Mouse (Mus musculus) retina, adult 2 months (tissue): ENCODE measurements around the gene Kank1.

Experiments
- DNase-seq: peaks from one replicate; pipeline ENCODE4 v3.0.0-alpha.2; 2012; ENCODE audit warnings: low read depth, low spot score

Kank1 gene

DNA sequence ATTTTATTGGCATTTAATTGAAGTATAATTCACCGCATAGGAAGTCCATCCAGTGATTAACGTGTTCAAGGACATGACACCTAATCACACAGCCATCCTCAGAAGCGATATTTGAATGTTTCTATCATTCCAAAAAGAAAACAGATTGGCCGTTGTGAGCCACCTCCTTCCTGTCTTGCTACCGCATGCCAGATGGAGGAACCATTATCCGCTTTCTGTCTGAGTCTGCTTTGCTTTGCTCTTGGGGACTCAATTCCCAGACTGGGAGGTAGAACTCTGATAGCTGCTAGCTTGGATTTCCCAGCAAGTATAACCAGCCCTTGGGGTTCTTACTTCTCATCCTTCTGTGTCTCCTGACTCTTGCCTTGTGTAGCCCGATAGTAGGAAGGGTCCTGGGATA is 125.2 kb downstream of the Kank1 start:
- no peak for DNase-seq

DNA sequence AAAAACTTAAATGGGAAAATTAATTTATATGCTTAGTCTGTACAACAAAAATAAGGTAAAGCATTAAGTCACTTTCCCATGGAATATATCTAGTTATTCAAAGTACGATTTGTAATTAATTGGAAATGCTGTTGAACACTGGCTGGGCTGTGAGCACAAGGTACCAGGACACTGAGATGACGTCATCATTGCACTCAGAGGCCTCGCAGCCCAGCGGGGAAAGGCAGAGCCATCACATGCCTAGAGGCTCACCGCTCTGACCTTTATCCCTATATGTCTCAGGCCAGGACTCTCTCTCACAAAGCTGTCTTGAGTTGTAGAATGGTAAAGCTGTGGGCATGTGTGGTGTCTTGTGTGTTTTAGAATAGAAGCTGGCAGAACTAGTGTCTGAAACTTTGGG is 128.9 kb downstream of the Kank1 start:
- no peak for DNase-seq

GRCm38 (mm10) chr19:25366620-25367019 is 129.8 kb downstream of the Kank1 start:
- no peak for DNase-seq

DNA sequence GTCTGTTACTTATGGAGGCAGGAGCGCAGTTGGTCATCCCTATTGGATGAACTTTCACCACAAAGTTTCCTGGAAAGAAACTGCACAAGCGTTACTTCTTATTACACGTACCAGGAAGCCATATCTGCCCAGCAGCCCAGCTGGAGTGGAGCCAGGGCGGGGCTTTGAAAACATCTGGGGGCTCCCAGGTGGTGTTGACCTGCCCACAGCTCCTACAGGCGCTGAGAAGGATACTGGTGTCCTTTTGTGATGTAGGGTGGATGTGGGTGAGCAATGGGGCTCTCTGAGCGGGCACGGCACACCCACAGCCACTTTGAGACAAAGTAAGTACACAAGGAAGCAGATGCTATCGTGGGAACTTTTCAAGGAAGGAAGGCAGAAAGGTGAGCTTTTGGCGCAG is 133.7 kb downstream of the Kank1 start:
- DNase-seq: no peak

DNA sequence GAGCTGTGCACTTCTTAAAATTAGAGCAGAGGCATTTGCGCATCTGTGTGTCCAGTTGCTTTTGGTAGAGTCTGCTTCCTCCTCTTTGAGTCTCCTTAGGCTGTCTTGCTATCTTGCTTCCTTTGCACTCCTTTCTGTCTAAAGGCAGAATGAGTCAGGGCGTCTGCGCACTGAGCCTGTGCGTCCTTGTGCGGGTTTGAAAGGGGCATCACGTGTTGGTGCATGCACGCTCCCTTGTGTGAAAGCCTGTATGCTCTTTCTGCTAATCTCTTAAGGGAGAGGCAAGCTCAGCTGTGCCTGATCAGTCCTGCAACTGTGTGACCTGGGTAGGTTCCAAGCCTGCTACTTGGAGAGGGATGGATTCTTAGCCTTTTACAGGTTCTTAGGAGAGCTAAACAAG is 136.0 kb downstream of the Kank1 start:
- DNase-seq: no peak

GRCm38 (mm10) chr19:25373594-25373993 is 136.8 kb downstream of the Kank1 start:
- DNase-seq: no peak

DNA sequence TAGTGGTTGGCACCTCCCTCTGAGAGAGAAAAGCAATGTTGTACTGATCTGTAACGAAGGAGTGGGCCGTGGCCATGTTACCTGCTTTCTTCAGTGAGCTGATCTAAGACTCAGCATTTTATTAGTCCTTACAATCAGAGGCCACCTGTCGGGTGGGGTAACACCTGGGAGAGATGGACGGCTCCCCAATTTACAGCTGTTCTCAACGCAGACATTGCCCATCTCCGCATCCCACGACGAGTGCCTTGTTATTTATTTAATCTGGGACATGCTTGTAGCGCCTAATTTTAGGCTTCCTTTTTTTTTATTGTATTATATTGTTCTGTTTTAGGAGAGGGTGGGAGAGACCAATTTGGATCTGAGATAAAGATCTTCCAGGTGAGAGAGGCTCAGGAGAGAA is 137.4 kb downstream of the Kank1 start:
- no peak for DNase-seq

DNA sequence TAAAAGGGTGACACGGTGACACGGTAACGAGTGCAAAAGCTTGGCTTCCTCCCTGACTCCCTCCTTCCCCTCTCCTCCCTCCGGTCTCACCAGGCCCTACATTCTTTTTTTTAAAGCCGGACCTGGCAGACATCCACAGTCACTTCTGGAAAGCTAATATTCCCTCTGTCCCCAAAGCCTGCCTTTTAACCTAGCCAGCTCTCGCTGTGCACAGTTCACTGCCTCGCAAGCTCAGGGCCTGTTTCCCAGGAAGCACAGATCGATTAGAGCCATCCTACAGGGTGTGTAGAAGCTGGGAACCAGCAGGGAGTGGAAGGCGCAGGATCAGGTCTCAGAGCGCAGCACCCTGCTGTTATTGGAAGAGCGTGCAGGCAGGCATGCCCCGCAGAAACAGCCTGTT is 138.2 kb downstream of the Kank1 start:
- no peak for DNase-seq

DNA sequence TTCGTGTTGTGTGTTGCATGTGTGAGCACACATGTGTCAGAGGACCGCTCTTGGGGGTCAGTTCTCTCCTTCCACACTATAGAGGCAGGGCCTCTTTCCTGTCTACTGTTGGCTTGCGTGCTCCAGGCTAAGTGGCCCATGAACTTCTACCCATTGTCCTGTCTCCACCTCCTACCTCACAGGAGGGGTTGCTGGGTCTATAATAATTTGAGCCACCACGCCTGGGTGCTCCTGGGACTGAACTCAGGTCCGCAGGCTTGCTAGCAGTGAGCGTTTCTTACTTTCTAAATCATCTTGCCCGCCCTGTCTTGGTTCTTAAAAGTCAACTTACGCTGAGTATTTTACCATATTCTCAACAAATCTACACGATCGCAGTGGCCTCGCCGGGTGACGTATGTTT is 140.1 kb downstream of the Kank1 start:
- DNase-seq: no peak

GRCm38 (mm10) chr19:25380675-25381074 is 143.9 kb downstream of the Kank1 start:
- no peak for DNase-seq

DNA sequence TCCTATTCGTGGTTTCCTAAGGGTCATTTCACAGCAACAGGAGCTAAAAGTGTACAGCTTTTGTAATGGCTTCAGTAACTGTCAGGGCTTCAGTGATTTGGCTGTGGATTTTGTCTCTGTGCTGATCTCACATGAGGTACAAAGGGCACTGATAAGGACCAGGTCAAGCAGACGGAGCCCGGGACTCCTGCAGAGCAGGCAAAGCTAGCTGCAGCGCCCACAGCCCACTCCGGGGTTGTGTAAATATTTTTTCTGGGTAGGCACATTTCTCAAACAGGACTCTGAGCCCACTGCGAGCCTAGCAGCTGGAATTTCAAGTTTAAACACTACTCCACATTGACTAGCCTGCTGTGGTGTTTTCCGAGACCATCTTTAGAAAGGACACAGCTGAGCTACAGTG is 145.2 kb downstream of the Kank1 start:
- DNase-seq: no peak

DNA sequence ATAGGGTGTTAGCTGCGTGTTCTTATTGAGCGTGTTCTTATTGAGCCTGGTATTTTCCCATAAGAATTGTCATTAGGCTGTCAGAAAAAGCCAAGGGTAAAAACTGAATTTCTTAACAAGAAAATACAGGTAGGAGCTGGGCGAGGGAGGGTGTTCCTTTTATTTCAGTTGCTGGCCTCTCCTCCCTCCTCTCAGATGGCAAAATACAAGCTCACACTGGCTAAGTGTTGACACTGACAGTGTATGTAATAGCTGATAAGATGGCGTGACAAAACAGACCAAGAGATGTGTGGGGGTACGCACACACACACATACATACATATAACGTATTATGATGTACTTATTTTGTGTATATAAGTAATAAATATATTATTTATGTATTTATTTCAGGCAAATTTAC is 145.7 kb downstream of the Kank1 start:
- no peak for DNase-seq

DNA sequence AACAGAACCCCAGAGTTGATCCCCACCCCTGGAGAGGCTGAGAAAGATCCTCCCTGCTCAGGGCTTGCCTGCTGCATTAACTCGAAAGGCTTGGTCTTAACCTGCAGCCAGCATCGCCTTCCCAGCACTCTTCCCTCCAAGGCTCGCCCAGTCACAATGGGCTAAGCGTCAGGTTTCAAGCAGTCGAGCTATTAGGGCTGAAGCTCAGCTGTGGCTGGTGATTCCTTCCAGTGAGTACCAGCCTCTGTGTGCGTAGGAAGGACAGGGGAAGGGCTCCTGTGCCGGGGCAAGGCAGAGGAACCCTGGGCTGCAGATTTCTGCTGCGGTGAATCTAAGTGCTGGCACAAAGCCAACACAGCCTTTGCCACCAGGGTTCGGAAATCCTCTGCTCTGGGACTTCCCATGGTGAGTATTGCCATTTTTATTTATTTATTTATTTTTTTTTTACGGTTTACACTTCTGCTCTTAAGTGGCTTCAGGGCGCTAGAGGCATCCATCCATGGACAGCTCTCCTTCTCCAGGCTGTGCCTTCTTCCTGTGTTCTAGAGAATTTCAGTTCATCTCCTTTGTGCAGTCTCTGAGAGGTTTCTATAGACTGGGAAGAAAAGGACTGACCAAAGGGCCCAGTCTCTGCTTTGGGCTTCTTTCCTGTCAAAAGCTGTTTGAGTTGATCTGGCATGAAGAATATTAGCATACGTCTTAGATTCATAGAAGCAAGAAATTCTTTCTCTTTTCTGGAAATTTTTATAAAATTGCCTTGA is 146.8 kb downstream of the Kank1 start:
- DNase-seq: no peak

DNA sequence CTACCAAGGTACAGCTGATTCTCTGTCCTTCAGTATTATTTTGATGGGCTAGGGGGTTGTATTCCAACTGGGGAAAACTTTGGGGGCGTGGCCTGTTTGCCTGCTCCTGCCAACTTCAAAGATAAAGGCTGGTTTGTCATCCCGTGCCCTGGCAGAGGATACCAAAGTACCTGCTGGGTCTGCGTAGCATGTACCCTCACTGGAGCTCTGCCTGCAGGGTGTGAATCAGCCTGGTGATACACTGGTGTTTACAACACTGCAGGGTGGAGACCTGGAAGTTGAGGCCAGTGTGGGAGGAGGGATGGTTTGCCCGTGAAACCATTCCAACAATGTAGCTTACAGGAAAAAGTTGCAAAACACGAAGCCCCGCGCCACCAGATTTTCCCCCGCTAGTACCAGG is 149.2 kb downstream of the Kank1 start:
- DNase-seq: no peak

- no peak for DNase-seq
These were observed 150.1 kb downstream of the Kank1 start for GRCm38 (mm10) chr19:25386679-25387470.

DNA sequence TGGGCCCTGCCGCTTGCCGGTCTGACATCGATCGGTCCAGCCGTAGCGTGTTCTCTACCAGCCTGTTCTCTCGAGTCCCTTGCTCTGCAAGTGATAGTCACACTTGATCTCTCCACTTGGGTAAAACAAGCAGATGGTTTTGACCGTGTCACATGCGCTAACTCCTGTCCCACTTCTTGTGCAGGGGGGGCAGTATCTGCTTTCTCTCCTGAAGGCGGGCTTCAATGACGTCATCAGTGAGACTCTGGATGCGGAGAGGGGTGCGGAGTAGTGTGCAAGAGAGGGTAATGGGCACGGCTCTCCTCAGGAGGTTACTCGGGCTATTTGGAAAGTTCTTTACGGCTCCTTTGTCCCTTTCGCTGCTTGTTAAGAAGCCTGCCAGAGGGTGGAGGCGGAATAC is 151.1 kb downstream of the Kank1 start:
- DNase-seq: no peak

DNA sequence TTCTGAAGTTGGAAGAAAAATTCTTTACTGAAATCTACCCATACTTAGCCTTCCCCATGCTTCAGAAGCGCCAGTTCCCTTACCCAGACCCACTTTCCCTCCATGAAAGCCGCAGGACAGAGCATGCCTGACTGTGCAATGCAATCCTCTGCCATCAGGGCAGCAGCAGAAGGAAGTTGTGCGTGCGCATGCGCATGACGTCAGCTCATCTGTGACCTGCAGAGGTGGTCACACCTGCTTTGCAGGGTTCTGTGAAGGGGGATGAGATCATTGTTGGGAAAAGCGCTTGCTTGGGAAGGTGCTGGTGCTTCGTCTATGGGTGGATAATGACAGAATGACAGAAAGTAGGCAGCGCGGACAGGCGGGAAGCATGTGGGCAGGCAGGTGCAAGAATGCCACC is 155.4 kb downstream of the Kank1 start:
- DNase-seq: no peak

DNA sequence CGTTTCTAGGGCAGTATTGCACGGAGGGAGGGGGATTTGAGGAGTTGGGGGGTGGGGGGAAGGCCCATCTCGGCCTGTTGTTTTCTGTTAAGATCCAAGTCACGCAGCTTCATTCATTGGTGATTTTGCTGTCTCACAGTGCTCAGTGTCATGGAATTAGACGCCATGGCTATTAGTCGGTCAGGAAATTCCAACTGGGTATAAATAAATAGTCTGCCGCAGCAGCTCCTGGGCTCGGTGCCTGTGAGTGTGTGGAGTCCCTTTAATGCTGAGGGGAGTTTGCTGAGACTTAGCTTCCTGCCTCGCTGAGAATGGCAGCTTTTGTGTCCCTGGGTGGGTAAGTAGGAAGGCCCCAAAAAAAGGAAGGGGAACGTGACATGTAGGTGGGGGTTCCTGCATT is 158.3 kb downstream of the Kank1 start:
- DNase-seq: no peak

DNA sequence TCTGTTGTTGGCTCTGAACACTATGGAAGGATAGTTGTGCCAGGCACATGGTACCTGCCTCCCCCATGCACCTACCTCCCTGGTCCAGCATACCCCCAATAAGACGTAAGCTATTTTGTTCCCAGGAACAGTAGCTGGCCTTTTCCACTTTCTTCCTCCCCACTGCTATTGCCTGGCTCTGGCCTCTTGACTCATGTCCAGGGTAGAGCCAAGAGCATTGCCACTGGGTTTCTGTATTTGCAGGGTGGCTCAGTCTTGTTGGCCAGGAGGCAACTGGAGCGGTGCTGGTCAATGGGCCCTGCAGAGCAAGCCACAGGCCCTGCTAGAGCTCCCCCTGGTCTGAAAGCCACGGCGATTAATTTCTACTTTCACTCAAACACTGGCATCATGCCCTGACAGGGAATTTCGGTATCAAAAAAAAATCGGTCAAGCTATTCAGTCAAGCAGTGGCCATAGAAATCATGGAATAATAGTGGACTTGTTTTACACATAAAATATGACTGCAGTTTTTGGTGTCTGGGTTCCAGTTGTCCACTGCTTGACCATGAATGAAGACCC is 160.0 kb downstream of the Kank1 start:
- DNase-seq: no peak

DNA sequence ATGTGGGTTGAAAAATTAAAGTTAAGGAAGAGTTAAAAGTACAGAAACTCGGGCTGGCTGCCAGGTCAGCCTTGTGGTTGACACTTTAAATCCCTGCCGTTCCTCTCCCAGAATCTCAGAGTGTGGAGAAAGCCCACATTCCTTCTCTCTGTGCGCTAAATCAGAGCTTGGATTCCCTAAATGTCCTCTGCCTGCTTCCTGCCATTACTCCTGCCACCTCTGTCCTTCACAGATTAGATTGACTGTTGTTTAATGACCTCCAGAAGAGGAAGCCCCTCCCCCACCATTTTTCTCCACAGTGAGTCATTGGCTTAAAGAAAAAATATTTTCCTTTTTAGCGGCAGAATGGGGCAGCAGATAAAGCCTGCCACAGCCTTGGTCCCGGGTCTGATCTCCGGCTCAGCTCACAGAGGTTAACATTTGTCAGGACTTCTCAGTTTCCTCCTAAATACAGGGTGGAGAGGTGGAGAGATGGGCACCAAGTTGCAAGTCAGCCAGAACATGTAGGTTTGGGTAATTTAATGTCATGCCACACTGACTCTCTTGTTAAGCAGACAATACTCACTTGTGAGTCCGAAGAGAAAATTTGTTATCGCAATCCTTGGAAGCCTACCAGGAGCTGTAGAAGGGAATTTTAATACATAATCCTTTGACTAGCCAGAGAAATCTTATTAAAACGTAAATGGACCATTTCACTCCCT is 162.9 kb downstream of the Kank1 start:
- no peak for DNase-seq

GRCm38 (mm10) chr19:25400212-25400913 is 163.6 kb downstream of the Kank1 start:
- no peak for DNase-seq

- no peak for DNase-seq
These were observed 164.7 kb downstream of the Kank1 start for GRCm38 (mm10) chr19:25401521-25401920.
